Mouse (Mus musculus): ENCODE measurements at regions not wholly inside any gene's neighbourhood (a gene's known extent, or its start where the extent isn't known, plus 50 kb on each side); places are given as distances from the start of the nearest gene placed in this dataset.
A peak's percentile ranks its signal among the peaks of the same experiment; 100 is the strongest.

DNA sequence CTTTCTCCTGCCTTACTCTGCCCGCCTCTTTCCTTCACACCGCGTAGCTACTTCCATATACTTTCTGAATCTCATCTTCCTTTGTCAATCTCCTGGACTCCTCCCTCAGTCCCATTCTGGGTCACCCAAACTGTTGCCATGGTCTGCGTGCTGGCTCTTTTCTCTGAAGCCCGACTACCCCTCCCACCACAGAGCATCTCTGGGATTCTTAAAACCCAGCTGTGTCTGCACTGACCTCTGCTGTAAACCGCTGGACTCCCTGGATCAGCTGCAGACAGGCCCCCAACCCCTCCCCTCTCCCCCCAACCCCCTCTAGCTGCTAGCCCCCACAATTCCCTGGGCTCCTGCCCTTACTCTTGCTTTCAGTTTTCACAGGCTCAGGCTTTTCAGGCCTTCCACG is 136.4 kb downstream of the Fam43a start:
- H3K36me3 ChIP-seq (ENCODE audit: control insufficient read depth, insufficient read depth, low read length), result no peaks in the 10 kb centered on the region
- H3K27me3 ChIP-seq (ENCODE audit: control insufficient read depth, insufficient read depth, low read length), result no peaks in the 10 kb centered on the region
- WGBS, result 22% methylated on average over 7 of the region's 7 CpGs
- no peak for DNase-seq (ENCODE audit: low spot score, missing footprints)
- H3K9ac ChIP-seq (ENCODE audit: low read length), result no peak overlapping the region
- no peak overlapping the region for H3K27ac ChIP-seq (ENCODE audit: low read depth, low read length)
- no peaks in the 10 kb centered on the region for H3K9me3 ChIP-seq (ENCODE audit: control insufficient read depth, low read length)
- no peak overlapping the region for H3K4me3 ChIP-seq (ENCODE audit: low read depth, low read length)
- peaks cover 6% of the 10 kb centered on the region for H3K4me1 ChIP-seq (ENCODE audit: control insufficient read depth, insufficient read depth, low read length)
- H3K4me2 ChIP-seq, result no peak overlapping the region
- peak; percentile 33; the same call in 1 of the 2 replicates for ATAC-seq (ENCODE audit: low FRiP score)

DNA sequence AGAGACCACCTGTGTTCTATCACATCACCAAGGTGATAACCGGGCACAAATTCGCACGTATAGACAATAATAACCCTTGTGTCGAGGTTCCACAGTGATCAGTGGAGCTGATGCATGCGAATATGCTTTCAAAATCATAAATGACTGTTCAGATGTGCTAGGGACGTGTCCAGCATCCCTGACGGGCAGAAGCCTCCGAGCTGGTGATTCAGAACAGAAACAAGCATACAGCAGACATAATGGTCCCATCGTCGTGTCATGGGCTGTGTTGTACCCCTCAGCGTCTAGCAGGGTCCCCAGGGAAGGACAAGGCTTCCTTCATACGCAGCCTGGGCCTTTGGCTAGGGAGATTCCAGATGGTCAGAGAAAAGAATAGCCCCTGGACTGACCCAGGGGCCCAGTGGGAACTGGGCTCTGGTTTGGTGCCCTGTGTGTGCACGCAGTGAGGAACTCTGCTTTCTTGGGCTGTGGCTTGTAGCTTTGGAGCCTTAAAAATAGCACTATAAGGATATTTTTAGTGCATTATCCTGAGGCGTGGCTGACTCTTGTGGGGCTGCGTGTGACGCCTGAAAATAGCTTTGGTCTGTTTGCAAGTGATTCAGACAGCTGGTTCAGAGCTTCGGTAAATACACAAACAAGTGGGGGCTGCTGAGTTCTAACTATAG is 137.3 kb downstream of the Fam43a start:
- no peak overlapping the region for H3K4me2 ChIP-seq
- no peak overlapping the region for H3K9ac ChIP-seq (ENCODE audit: low read length)
- H3K4me3 ChIP-seq (ENCODE audit: low read depth, low read length), result no peak overlapping the region
- ATAC-seq (ENCODE audit: low FRiP score) (no peak), DNase-seq (ENCODE audit: low spot score, missing footprints) (no peak)
- no peaks in the 10 kb centered on the region for H3K27me3 ChIP-seq (ENCODE audit: control insufficient read depth, insufficient read depth, low read length)
- H3K4me1 ChIP-seq (ENCODE audit: control insufficient read depth, insufficient read depth, low read length), result peaks cover 6% of the 10 kb centered on the region
- no peak overlapping the region for H3K27ac ChIP-seq (ENCODE audit: low read depth, low read length)
- no peaks in the 10 kb centered on the region for H3K9me3 ChIP-seq (ENCODE audit: control insufficient read depth, low read length)
- no peaks in the 10 kb centered on the region for H3K36me3 ChIP-seq (ENCODE audit: control insufficient read depth, insufficient read depth, low read length)
- WGBS, result 73% methylated on average over 17 of the region's 17 CpGs

DNA sequence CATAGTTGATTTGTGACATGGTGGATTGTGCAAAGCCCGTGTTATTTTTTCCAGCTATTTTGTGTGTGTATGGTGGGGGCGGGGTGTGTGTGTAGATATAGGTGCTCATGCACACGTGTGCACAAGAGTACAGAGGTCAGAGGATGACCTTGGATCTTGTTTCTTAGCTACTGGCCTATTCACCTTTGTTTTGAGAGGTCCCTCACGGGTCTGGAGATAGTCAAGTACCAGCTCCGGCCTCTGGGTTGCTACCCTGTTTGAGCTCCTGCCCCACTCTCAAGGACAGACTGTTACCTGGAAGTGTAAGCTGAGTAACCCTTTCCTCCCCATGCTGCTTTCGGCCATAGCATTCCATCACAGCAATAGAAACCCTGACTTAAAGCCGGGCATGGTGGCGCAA is 138.0 kb downstream of the Fam43a start:
- no peaks in the 10 kb centered on the region for H3K36me3 ChIP-seq (ENCODE audit: control insufficient read depth, insufficient read depth, low read length)
- no peak overlapping the region for H3K9ac ChIP-seq (ENCODE audit: low read length)
- DNase-seq (ENCODE audit: low spot score, missing footprints) (no peak), ATAC-seq (ENCODE audit: low FRiP score) (no peak)
- no peak overlapping the region for H3K27ac ChIP-seq (ENCODE audit: low read depth, low read length)
- WGBS, result 88% methylated on average over 8 of the region's 8 CpGs
- no peak overlapping the region for H3K4me3 ChIP-seq (ENCODE audit: low read depth, low read length)
- no peaks in the 10 kb centered on the region for H3K27me3 ChIP-seq (ENCODE audit: control insufficient read depth, insufficient read depth, low read length)
- H3K4me2 ChIP-seq, result no peak overlapping the region
- peaks cover 6% of the 10 kb centered on the region for H3K4me1 ChIP-seq (ENCODE audit: control insufficient read depth, insufficient read depth, low read length)
- H3K9me3 ChIP-seq (ENCODE audit: control insufficient read depth, low read length), result no peaks in the 10 kb centered on the region

DNA sequence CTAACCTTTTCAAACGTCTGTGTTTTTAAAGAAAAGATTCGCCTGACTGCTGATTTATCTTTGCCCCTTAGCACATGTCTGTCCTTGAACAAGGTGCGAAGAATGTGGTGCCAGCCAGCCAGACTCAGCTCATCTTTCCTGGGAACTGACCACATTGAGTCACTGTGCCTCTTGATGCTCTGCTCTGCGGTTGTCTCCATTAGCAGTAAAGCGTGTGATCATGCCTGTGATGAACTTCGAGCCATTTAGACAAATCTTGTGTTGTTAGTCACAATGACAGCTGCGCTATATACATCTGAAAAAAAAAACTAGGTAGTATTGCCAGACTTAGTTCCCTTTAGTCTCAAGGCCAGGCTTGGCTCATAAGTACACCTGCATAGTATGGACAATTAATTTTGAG is 140.1 kb downstream of the Fam43a start:
- H3K36me3 ChIP-seq (ENCODE audit: control insufficient read depth, insufficient read depth, low read length), result no peaks in the 10 kb centered on the region
- no peak overlapping the region for H3K9ac ChIP-seq (ENCODE audit: low read length)
- no peaks in the 10 kb centered on the region for H3K9me3 ChIP-seq (ENCODE audit: control insufficient read depth, low read length)
- no peaks in the 10 kb centered on the region for H3K27me3 ChIP-seq (ENCODE audit: control insufficient read depth, insufficient read depth, low read length)
- 86% methylated on average over 7 of the region's 7 CpGs for WGBS
- H3K4me1 ChIP-seq (ENCODE audit: control insufficient read depth, insufficient read depth, low read length), result peaks cover 6% of the 10 kb centered on the region
- H3K27ac ChIP-seq (ENCODE audit: low read depth, low read length), result no peak overlapping the region
- no peak overlapping the region for H3K4me2 ChIP-seq
- ATAC-seq (ENCODE audit: low FRiP score) (no peak), DNase-seq (ENCODE audit: low spot score, missing footprints) (no peak)
- no peak overlapping the region for H3K4me3 ChIP-seq (ENCODE audit: low read depth, low read length)

DNA sequence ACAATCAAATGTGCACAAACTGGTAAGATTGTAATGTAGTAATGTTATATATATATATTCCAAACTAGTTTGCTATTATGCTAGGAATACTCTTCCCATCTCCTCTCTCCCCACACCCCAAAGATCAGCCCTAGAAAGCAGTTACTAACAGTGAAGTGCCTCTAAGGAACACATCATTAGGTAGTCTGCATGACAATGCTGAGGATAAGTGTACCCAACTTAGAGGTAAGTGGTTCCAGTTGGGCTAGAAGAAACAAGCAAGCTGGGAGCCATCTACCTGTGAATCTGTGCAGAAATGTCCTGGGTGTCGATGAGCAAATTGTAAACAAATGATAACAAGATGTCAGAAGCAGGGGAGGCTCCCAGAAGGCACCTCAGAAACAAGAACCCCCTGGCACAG is 141.7 kb downstream of the Fam43a start:
- peaks cover 11% of the 10 kb centered on the region for H3K4me1 ChIP-seq (ENCODE audit: control insufficient read depth, insufficient read depth, low read length)
- WGBS, result 87% methylated on average over 1 of the region's 1 CpGs

DNA sequence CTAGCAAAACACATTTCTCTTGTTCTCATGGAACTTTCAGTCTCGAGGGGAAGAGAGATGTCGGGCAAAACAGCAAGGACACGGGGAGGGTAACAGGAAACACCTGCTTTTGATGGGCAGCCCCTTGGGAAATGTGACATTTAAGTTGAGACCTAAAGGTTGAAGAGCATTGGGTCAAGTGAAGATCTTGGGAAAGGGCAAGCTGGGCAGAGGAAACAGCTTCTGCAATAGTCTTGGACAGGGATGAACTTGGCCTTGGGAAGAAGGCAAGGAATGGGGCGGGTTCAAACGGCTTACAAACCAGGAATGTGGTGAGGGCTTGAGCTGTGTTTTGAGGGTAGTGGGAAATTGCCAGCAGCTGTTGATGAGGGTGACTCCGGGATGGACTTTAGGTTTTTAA is 143.0 kb downstream of the Fam43a start:
- Histone ChIP-seq H3K9ac (ENCODE audit: low read length) (no peak overlapping the region), H3K27ac (ENCODE audit: low read depth, low read length) (no peak overlapping the region), H3K4me2 (no peak overlapping the region), H3K4me1 (ENCODE audit: control insufficient read depth, insufficient read depth, low read length) (peaks cover 8% of the 10 kb centered on the region), H3K36me3 (ENCODE audit: control insufficient read depth, insufficient read depth, low read length) (no peaks in the 10 kb centered on the region), H3K9me3 (ENCODE audit: control insufficient read depth, low read length) (no peaks in the 10 kb centered on the region), H3K27me3 (ENCODE audit: control insufficient read depth, insufficient read depth, low read length) (no peaks in the 10 kb centered on the region), H3K4me3 (ENCODE audit: low read depth, low read length) (no peak overlapping the region)
- WGBS, result 75% methylated on average over 6 of the region's 6 CpGs
- no peak for DNase-seq (ENCODE audit: low spot score, missing footprints)
- no peak for ATAC-seq (ENCODE audit: low FRiP score)

More for the DNA sequence above, 141.7 kb downstream of the Fam43a start:
- Histone ChIP-seq H3K9ac (ENCODE audit: low read length) (no peak overlapping the region), H3K4me2 (no peak overlapping the region), H3K4me3 (ENCODE audit: low read depth, low read length) (no peak overlapping the region), H3K9me3 (ENCODE audit: control insufficient read depth, low read length) (no peaks in the 10 kb centered on the region), H3K27me3 (ENCODE audit: control insufficient read depth, insufficient read depth, low read length) (no peaks in the 10 kb centered on the region), H3K27ac (ENCODE audit: low read depth, low read length) (no peak overlapping the region), H3K36me3 (ENCODE audit: control insufficient read depth, insufficient read depth, low read length) (no peaks in the 10 kb centered on the region)
- DNase-seq (ENCODE audit: low spot score, missing footprints), result no peak
- no peak for ATAC-seq (ENCODE audit: low FRiP score)

DNA sequence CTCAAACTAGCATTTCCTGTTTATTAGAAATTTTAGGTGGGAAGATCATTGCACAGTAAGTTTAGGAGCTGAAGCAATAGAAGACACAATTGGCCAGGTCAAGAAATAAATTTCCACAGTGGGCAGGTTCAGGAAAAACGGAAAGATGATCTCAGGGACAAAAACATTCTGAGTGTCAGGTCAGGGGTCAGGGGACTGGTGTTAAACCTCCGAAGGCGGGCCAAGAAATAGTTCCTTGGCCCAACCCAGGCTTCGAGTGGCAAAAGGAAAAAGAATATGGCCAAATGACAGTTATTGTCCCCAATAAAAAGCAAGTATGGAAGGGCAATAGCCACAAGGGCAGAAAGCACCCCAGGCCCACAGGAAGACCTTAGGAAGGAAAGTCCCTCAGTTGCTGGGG is 144.0 kb downstream of the Fam43a start:
- H3K9ac ChIP-seq (ENCODE audit: low read length), result no peak overlapping the region
- 72% methylated on average over 4 of the region's 4 CpGs for WGBS
- DNase-seq (ENCODE audit: low spot score, missing footprints), result no peak
- peaks cover 8% of the 10 kb centered on the region for H3K4me1 ChIP-seq (ENCODE audit: control insufficient read depth, insufficient read depth, low read length)
- no peak for ATAC-seq (ENCODE audit: low FRiP score)
- no peaks in the 10 kb centered on the region for H3K9me3 ChIP-seq (ENCODE audit: control insufficient read depth, low read length)
- H3K36me3 ChIP-seq (ENCODE audit: control insufficient read depth, insufficient read depth, low read length), result no peaks in the 10 kb centered on the region
- H3K27me3 ChIP-seq (ENCODE audit: control insufficient read depth, insufficient read depth, low read length), result no peaks in the 10 kb centered on the region
- no peak overlapping the region for H3K4me3 ChIP-seq (ENCODE audit: low read depth, low read length)
- H3K4me2 ChIP-seq, result no peak overlapping the region
- no peak overlapping the region for H3K27ac ChIP-seq (ENCODE audit: low read depth, low read length)

DNA sequence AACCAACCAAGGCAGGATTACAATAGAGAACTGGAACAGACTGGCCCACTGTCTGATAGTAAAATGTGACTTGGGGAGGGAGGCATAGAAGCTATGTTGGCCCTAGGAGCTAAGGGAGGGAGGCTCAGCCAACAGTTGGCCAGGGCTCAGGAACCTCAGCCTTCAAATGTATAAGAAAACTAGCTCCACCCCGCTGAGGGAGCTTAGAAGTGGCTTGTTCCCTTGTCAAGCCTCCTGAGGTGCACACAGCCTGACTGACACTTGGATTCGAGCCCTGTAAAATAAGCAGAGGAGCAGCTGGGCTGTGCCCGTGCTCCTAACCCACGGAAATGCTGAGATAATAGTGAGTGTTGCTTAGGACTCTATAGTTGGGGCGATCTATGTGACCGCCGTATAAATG is 144.7 kb downstream of the Fam43a start:
- DNase-seq (ENCODE audit: low spot score, missing footprints), result no peak
- no peak for ATAC-seq (ENCODE audit: low FRiP score)

DNA sequence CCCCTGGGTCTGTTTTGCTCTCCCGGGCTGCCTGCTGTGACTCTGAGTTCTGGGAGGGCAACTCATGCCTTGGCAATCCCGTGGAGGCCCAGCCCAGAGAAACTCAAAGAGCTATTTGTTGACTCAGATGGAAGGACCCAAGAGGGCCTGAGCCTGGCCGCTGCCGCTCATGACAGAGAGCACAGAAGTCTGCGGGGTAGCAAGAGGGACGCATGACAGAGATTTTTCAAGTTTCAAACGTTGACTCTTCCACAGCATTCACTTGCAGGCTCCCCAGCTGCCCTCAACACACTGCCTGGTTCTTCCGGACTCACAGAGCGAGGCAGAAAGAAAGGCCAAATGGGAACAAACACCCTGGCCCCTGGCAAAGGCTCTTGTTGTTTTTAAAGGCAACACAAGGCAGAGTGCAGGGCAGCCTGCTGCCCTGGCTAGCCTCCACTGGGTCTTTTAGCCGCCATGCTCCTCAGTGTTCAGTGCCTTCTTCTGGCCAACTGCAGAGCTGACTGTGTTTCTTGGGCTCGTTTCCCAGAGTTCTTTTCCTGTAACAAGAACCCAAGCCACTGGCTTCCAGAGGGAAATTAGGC is 146.2 kb downstream of the Fam43a start:
- no peaks in the 10 kb centered on the region for H3K9me3 ChIP-seq (ENCODE audit: control insufficient read depth, low read length)
- no peak for ATAC-seq (ENCODE audit: low FRiP score)
- DNase-seq (ENCODE audit: low spot score, missing footprints), result no peak
- H3K36me3 ChIP-seq (ENCODE audit: control insufficient read depth, insufficient read depth, low read length), result no peaks in the 10 kb centered on the region
- 36% methylated on average over 11 of the region's 11 CpGs for WGBS
- H3K4me2 ChIP-seq, result no peak overlapping the region
- H3K9ac ChIP-seq (ENCODE audit: low read length), result no peak overlapping the region
- H3K27ac ChIP-seq (ENCODE audit: low read depth, low read length), result no peak overlapping the region
- H3K27me3 ChIP-seq (ENCODE audit: control insufficient read depth, insufficient read depth, low read length), result no peaks in the 10 kb centered on the region
- H3K4me3 ChIP-seq (ENCODE audit: low read depth, low read length), result no peak overlapping the region
- peaks cover 8% of the 10 kb centered on the region for H3K4me1 ChIP-seq (ENCODE audit: control insufficient read depth, insufficient read depth, low read length)

More for the DNA sequence above, 144.7 kb downstream of the Fam43a start:
- H3K4me1 ChIP-seq (ENCODE audit: control insufficient read depth, insufficient read depth, low read length), result peaks cover 8% of the 10 kb centered on the region
- no peak overlapping the region for H3K27ac ChIP-seq (ENCODE audit: low read depth, low read length)
- H3K36me3 ChIP-seq (ENCODE audit: control insufficient read depth, insufficient read depth, low read length), result no peaks in the 10 kb centered on the region
- no peak overlapping the region for H3K9ac ChIP-seq (ENCODE audit: low read length)
- no peak overlapping the region for H3K4me2 ChIP-seq
- no peaks in the 10 kb centered on the region for H3K27me3 ChIP-seq (ENCODE audit: control insufficient read depth, insufficient read depth, low read length)
- H3K9me3 ChIP-seq (ENCODE audit: control insufficient read depth, low read length), result no peaks in the 10 kb centered on the region
- 50% methylated on average over 7 of the region's 7 CpGs for WGBS
- no peak overlapping the region for H3K4me3 ChIP-seq (ENCODE audit: low read depth, low read length)
